Mouse (Mus musculus) brain, embryonic 14.5 days (tissue): ENCODE measurements around the gene Cachd1.

ENCODE experiments used
- CTCF ChIP-seq: fragments of 200-500 bp; IDR thresholded peaks from 2 replicates; pipeline ENCODE4 v1.5.1; 2012; ENCODE audit warnings: inconsistent platforms, mild to moderate bottlenecking, moderate library complexity, borderline replicate concordance; ENCODE audit not compliant: insufficient read depth, insufficient read length; ENCODE audit errors: extremely low read depth
- POLR2A ChIP-seq: fragments of 200-500 bp; IDR thresholded peaks from 2 replicates; pipeline ENCODE4 v1.6.1; 2012; ENCODE audit warnings: mild to moderate bottlenecking, inconsistent platforms, borderline replicate concordance; ENCODE audit not compliant: poor library complexity, insufficient read depth, insufficient read length, severe bottlenecking; ENCODE audit errors: extremely low read depth

GRCm38 (mm10) chr4:100913666-100914065 lies 137.2 kb downstream of the Cachd1 start:
- TF ChIP-seq POLR2A (no peak), CTCF (no peak)
